Mouse (Mus musculus) limb, embryonic 14.5 days (tissue): ENCODE measurements around the gene Gcc2. TPM values are rescaled to one million over a fixed set of nuclear protein-coding genes. Genes with fewer than 3 reads are reported as not detected.
"Not testable (repeated sequence)": the region's sequence is repeated elsewhere in the genome, so short reads cannot be mapped to it uniquely, and the experiment has no call there.

Experiments used
- ATAC-seq: fragments of 200-750 bp; cut with Nextera tagmentation; 2 replicates; pipeline ENCODE4 v1.8.0; 2017; ENCODE audit warnings: low read depth, moderate number of reproducible peaks, moderate TSS enrichment; ENCODE audit not compliant: low FRiP score
- DNase-seq: peaks from one replicate; pipeline ENCODE4 v3.0.0-alpha.2; 2015; ENCODE audit warnings: low spot score
- H3K27ac ChIP-seq: fragments of 300-500 bp; sonication (generic); replicated peaks from 2 replicates; pipeline ENCODE4 v1.5.1; 2014; ENCODE audit warnings: low read depth, mild to moderate bottlenecking, low read length, moderate library complexity, mixed read lengths
- H3K27me3 ChIP-seq: fragments of 300-500 bp; sonication (generic); 2 replicates; pipeline ENCODE4 v1.6.1; 2014; ENCODE audit warnings: low read length, mixed read lengths; ENCODE audit not compliant: control insufficient read depth, insufficient read depth
- H3K36me3 ChIP-seq: fragments of 300-500 bp; sonication (generic); 2 replicates; pipeline ENCODE4 v1.6.1; 2014; ENCODE audit warnings: mild to moderate bottlenecking, low read length, moderate library complexity, mixed read lengths; ENCODE audit not compliant: control insufficient read depth, insufficient read depth
- H3K4me1 ChIP-seq: fragments of 300-500 bp; sonication (generic); 2 replicates; pipeline ENCODE4 v1.6.1; 2014; ENCODE audit warnings: antibody characterized with exemption, low read length, mixed read lengths; ENCODE audit not compliant: control insufficient read depth, insufficient read depth
- H3K4me2 ChIP-seq: fragments of 300-500 bp; sonication (generic); replicated peaks from 2 replicates; pipeline ENCODE4 v1.6.1; 2014; ENCODE audit warnings: low read depth, mild to moderate bottlenecking, low read length, moderate library complexity; ENCODE audit not compliant: severe bottlenecking
- H3K4me3 ChIP-seq: fragments of 300-500 bp; sonication (generic); replicated peaks from 2 replicates; pipeline ENCODE4 v1.5.1; 2014; ENCODE audit warnings: low read length
- H3K9ac ChIP-seq: fragments of 300-500 bp; sonication (generic); 2 replicates; pipeline ENCODE4 v1.6.1; 2014; ENCODE audit warnings: mild to moderate bottlenecking, low read depth, low read length, moderate library complexity; ENCODE audit not compliant: severe bottlenecking
- H3K9me3 ChIP-seq: fragments of 300-500 bp; sonication (generic); 2 replicates; pipeline ENCODE4 v1.6.1; 2016; ENCODE audit warnings: low read length; ENCODE audit not compliant: control insufficient read depth
- POLR2A ChIP-seq: fragments of 200-500 bp; IDR thresholded peaks from 2 replicates; pipeline ENCODE4 v1.8.0; 2012; ENCODE audit warnings: inconsistent platforms, mild to moderate bottlenecking, moderate library complexity, borderline replicate concordance; ENCODE audit not compliant: insufficient read depth, insufficient read length; ENCODE audit errors: extremely low read depth
- WGBS: fragments of 180-500 bp; shearing (Covaris S2); extraction: QIAGEN DNeasy Blood & Tissue Kit; methylation state at CpG from one replicate; pipeline ENCODE4 v1.1.7; 2014; 5-methylcytosine and 5-hydroxymethylcytosine counted together
- polyA plus RNA-seq, 2 experiments: library from polyadenylated mRNA; depleted of rRNA in 1 of 2; stranded (reverse) in 1 of 2; unstranded in 1 of 2; fragments of >200 nt; fragmentation: Nextera tagmentation in 1 of 2; extraction: Ambion mirVana in 1 of 2; gene quantifications; 2 replicates each; pipeline versions ENCODE4 v1.2.1 to v1.2.3; 2012 to 2014

Gcc2 gene
- polyA plus RNA-seq, 2 experiments: 29.3 to 42.5 TPM

- DNase-seq: peak; percentile 98
- peaks cover 13% of the 10 kb centered on the region for H3K4me1 ChIP-seq
- H3K36me3 ChIP-seq: no peaks in the 10 kb centered on the region
- H3K4me2 ChIP-seq: peak within 1 kb of the TSS; percentile 57
- H3K27me3 ChIP-seq: no peaks in the 10 kb centered on the region
- peak; percentile 76; the same call in 1 of the 2 replicates for TF ChIP-seq POLR2A
- H3K9ac ChIP-seq: peak within 1 kb of the TSS; percentile 87
- no peaks in the 10 kb centered on the region for H3K9me3 ChIP-seq
- peak; percentile 98 for ATAC-seq
- H3K4me3 ChIP-seq: peak within 1 kb of the TSS; percentile 85
- H3K27ac ChIP-seq: peak within 1 kb of the TSS; percentile 87
- under 1% methylated on average over 65 of the region's 86 CpGs for WGBS
These were observed 68.0 kb downstream of the Gcc2 start, which contains the start of gene Lims1 for GRCm38 (mm10) chr10:58323028-58323991. Lims1 (plus strand) TSS chr10:58323466.

- no peak for TF ChIP-seq POLR2A
- H3K9me3 ChIP-seq: no peaks in the 10 kb centered on the region
- peak overlapping the region; percentile 18; the same call in 1 of the 2 replicates for H3K4me2 ChIP-seq
- no peak overlapping the region for H3K4me3 ChIP-seq
- peaks cover 13% of the 10 kb centered on the region for H3K4me1 ChIP-seq
- no peaks in the 10 kb centered on the region for H3K27me3 ChIP-seq
- 50% methylated on average over 3 of the region's 3 CpGs for WGBS
- ATAC-seq (no peak), DNase-seq (no peak)
- no peaks in the 10 kb centered on the region for H3K36me3 ChIP-seq
- no peak overlapping the region for H3K27ac ChIP-seq
- no peak overlapping the region for H3K9ac ChIP-seq
These were observed 71.0 kb downstream of the Gcc2 start for GRCm38 (mm10) chr10:58326271-58326670.

- WGBS: 91% methylated on average over 6 of the region's 6 CpGs
- ATAC-seq, H3K4me3 ChIP-seq: not testable (repeated sequence)
These were observed 72.5 kb downstream of the Gcc2 start for GRCm38 (mm10) chr10:58327836-58328235.

GRCm38 (mm10) chr10:58328517-58329108, 73.3 kb downstream of the Gcc2 start:
- Histone ChIP-seq H3K27ac (no peak overlapping the region), H3K36me3 (no peaks in the 10 kb centered on the region), H3K27me3 (no peaks in the 10 kb centered on the region), H3K4me3 (no peak overlapping the region), H3K9ac (no peak overlapping the region), H3K4me2 (no peak overlapping the region), H3K9me3 (no peaks in the 10 kb centered on the region), H3K4me1 (peaks cover 13% of the 10 kb centered on the region)
- no peak for TF ChIP-seq POLR2A
- DNase-seq (no peak), ATAC-seq (no peak)
- WGBS: 93% methylated on average over 8 of the region's 8 CpGs

More at GRCm38 (mm10) chr10:58327836-58328235, 72.5 kb downstream of the Gcc2 start:
- not testable (repeated sequence) for H3K9ac ChIP-seq, H3K4me2 ChIP-seq, H3K9me3 ChIP-seq, H3K27me3 ChIP-seq, DNase-seq, H3K27ac ChIP-seq, H3K36me3 ChIP-seq
- peaks cover 13% of the 10 kb centered on the region for H3K4me1 ChIP-seq

- H3K36me3 ChIP-seq: no peaks in the 10 kb centered on the region
- TF ChIP-seq POLR2A: no peak
- no peak for DNase-seq
- no peaks in the 10 kb centered on the region for H3K9me3 ChIP-seq
- no peak overlapping the region for H3K27ac ChIP-seq
- H3K4me2 ChIP-seq: no peak overlapping the region
- H3K27me3 ChIP-seq: no peaks in the 10 kb centered on the region
- ATAC-seq: no peak
- H3K4me1 ChIP-seq: peaks cover 8% of the 10 kb centered on the region
- no peak overlapping the region for H3K9ac ChIP-seq
- H3K4me3 ChIP-seq: no peak overlapping the region
These were observed 75.3 kb downstream of the Gcc2 start for GRCm38 (mm10) chr10:58330635-58331034.
